Mouse (Mus musculus): Measurements from ENCODE around the gene Celf5. TPM values are rescaled to one million over a fixed set of nuclear protein-coding genes. Genes with fewer than 3 reads are reported as not detected.
A peak's percentile ranks its signal among the peaks of the same experiment; 100 is the strongest.

Gene Celf5
- polyA plus RNA-seq, 1 experiment from 2014 or later, result 0.30 TPM

- Histone ChIP-seq H3K4me2 (ENCODE audit: low read length) (no peak overlapping the region), H3K4me3 (replicated peaks; ENCODE audit: low read depth, low read length) (no peak overlapping the region), H3K4me1 (replicated peaks; ENCODE audit: insufficient read depth, low read length) (peaks cover 5% of the 10 kb centered on the region; the same call in 1 of the 2 replicates), H3K9me3 (replicated peaks; ENCODE audit: low read length) (no peaks in the 10 kb centered on the region), H3K27ac (no peak overlapping the region), H3K36me3 (ENCODE audit: insufficient read depth, low read length) (no peaks in the 10 kb centered on the region), H3K27me3 (ENCODE audit: insufficient read depth, low read length) (peaks cover 56% of the 10 kb centered on the region), H3K9ac (ENCODE audit: low read depth, low read length) (no peak overlapping the region)
- ATAC-seq (replicated peaks; ENCODE audit: low FRiP score, low read depth) (no peak), DNase-seq (ENCODE audit: low spot score) (no peak)
- WGBS, result 83% methylated on average over 6 of the region's 6 CpGs
- TF ChIP-seq CTCF (IDR thresholded peaks at IDR 0.05; ENCODE audit: low read depth), result no peak
These were observed 24.2 kb downstream of the Celf5 start for GRCm38 (mm10) chr10:81458267-81458666.

DNA sequence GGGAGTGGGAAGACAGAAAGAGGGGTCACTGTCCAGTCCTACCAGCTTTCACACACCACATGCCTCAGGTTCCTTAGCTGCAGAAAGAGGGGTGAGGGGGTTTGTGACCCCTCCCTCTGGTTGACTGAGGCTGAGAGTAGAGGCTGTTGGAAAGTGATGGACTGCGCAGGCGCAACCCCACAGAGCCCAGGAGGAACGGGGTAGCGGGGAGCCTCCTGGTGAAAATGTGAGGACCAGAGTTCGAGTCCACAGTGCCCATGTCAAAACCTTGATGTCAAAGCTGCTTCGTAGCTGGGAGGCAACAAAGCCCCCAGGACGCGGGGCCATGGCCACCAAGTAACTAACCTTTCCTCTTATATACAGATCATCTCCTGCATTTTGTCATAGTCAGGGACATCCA, 24.9 kb downstream of the Celf5 start:
- H3K27ac ChIP-seq, result no peak overlapping the region
- no peak overlapping the region for H3K4me3 ChIP-seq (replicated peaks; ENCODE audit: low read depth, low read length)
- H3K27me3 ChIP-seq (ENCODE audit: insufficient read depth, low read length), result peaks cover 56% of the 10 kb centered on the region
- H3K4me2 ChIP-seq (ENCODE audit: low read length), result no peak overlapping the region
- 80% methylated on average over 8 of the region's 8 CpGs for WGBS
- no peak for DNase-seq (ENCODE audit: low spot score)
- H3K36me3 ChIP-seq (ENCODE audit: insufficient read depth, low read length), result no peaks in the 10 kb centered on the region
- no peak for TF ChIP-seq CTCF (IDR thresholded peaks at IDR 0.05; ENCODE audit: low read depth)
- peaks cover 5% of the 10 kb centered on the region; the same call in 1 of the 2 replicates for H3K4me1 ChIP-seq (replicated peaks; ENCODE audit: insufficient read depth, low read length)
- ATAC-seq (replicated peaks; ENCODE audit: low FRiP score, low read depth), result no peak
- H3K9me3 ChIP-seq (replicated peaks; ENCODE audit: low read length), result no peaks in the 10 kb centered on the region
- H3K9ac ChIP-seq (ENCODE audit: low read depth, low read length), result no peak overlapping the region

DNA sequence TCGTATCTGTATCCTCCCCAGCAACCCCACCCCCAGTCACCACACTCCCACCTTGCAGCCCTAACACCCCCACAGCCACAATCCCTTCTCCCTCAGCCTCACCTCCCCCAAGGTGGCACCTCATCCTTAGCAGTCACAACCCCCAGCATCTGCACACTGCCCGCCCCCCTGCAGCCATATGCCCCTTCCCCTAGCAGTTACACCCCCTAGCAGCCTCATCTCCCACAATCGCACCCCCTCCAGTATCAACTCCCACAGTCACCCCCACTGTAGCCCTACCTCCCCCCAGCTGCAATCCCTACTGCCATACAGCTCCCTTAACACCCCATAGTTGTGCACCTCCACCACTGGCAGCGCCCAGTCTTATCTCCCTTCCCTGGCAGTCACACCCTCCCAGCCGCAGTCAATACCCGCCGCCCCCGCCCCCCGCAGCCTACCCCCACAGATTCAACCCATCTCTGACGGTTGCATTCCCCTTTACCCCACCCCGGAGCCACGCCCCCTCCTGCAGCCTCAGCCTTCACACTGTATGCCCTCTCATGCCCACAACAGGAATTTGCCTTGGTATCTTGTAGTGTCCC, 25.4 kb downstream of the Celf5 start:
- ATAC-seq (replicated peaks; ENCODE audit: low FRiP score, low read depth), result no peak
- peaks cover 7% of the 10 kb centered on the region; the same call in 1 of the 2 replicates for H3K4me1 ChIP-seq (replicated peaks; ENCODE audit: insufficient read depth, low read length)
- no peak overlapping the region for H3K4me3 ChIP-seq (replicated peaks; ENCODE audit: low read depth, low read length)
- H3K9me3 ChIP-seq (replicated peaks; ENCODE audit: low read length), result no peaks in the 10 kb centered on the region
- 44% methylated on average over 12 of the region's 12 CpGs for WGBS
- TF ChIP-seq CTCF (IDR thresholded peaks at IDR 0.05; ENCODE audit: low read depth), result no peak
- H3K27ac ChIP-seq, result no peak overlapping the region
- H3K36me3 ChIP-seq (ENCODE audit: insufficient read depth, low read length), result no peaks in the 10 kb centered on the region
- H3K27me3 ChIP-seq (ENCODE audit: insufficient read depth, low read length), result peaks cover 56% of the 10 kb centered on the region
- no peak for DNase-seq (ENCODE audit: low spot score)
- H3K9ac ChIP-seq (ENCODE audit: low read depth, low read length), result no peak overlapping the region
- H3K4me2 ChIP-seq (ENCODE audit: low read length), result no peak overlapping the region

GRCm38 (mm10) chr10:81455181-81455895, 27.2 kb downstream of the Celf5 start, which contains the start of gene Nfic:
Gene Nfic (minus strand): TSS chr10:81455635.
- peak; percentile 29; the same call in 1 of the 2 replicates for ATAC-seq (replicated peaks; ENCODE audit: low FRiP score, low read depth)
- no peak within 1 kb of the TSS for H3K4me3 ChIP-seq (replicated peaks; ENCODE audit: low read depth, low read length)
- no peak for TF ChIP-seq CTCF (IDR thresholded peaks at IDR 0.05; ENCODE audit: low read depth)
- 0 out of 2 replicates have a peak, but pooled peaks cover 4% of the 10 kb centered on the region for H3K4me1 ChIP-seq (replicated peaks; ENCODE audit: insufficient read depth, low read length)
- H3K27me3 ChIP-seq (ENCODE audit: insufficient read depth, low read length), result peaks cover 62% of the 10 kb centered on the region
- no peaks in the 10 kb centered on the region for H3K9me3 ChIP-seq (replicated peaks; ENCODE audit: low read length)
- H3K9ac ChIP-seq (ENCODE audit: low read depth, low read length), result no peak within 1 kb of the TSS
- H3K27ac ChIP-seq, result no peak within 1 kb of the TSS
- no peak for DNase-seq (ENCODE audit: low spot score)
- no peak within 1 kb of the TSS for H3K4me2 ChIP-seq (ENCODE audit: low read length)
- 54% methylated on average over 28 of the region's 28 CpGs for whole genome bisulfite sequencing
- no peaks in the 10 kb centered on the region for H3K36me3 ChIP-seq (ENCODE audit: insufficient read depth, low read length)

- H3K4me1 ChIP-seq (replicated peaks; ENCODE audit: insufficient read depth, low read length), result 0 out of 2 replicates have a peak, but pooled peaks cover 4% of the 10 kb centered on the region
- no peak for DNase-seq (ENCODE audit: low spot score)
- TF ChIP-seq CTCF (IDR thresholded peaks at IDR 0.05; ENCODE audit: low read depth), result no peak
- no peak overlapping the region for H3K4me3 ChIP-seq (replicated peaks; ENCODE audit: low read depth, low read length)
- no peak for ATAC-seq (replicated peaks; ENCODE audit: low FRiP score, low read depth)
- H3K4me2 ChIP-seq (ENCODE audit: low read length), result no peak overlapping the region
- H3K27ac ChIP-seq, result no peak overlapping the region
- H3K9me3 ChIP-seq (replicated peaks; ENCODE audit: low read length), result no peaks in the 10 kb centered on the region
- WGBS, result 65% methylated on average over 2 of the region's 2 CpGs
- H3K9ac ChIP-seq (ENCODE audit: low read depth, low read length), result no peak overlapping the region
- H3K36me3 ChIP-seq (ENCODE audit: insufficient read depth, low read length), result no peaks in the 10 kb centered on the region
- peaks cover 57% of the 10 kb centered on the region for H3K27me3 ChIP-seq (ENCODE audit: insufficient read depth, low read length)
These were observed 28.4 kb downstream of the Celf5 start for GRCm38 (mm10) chr10:81454106-81454505.

DNA sequence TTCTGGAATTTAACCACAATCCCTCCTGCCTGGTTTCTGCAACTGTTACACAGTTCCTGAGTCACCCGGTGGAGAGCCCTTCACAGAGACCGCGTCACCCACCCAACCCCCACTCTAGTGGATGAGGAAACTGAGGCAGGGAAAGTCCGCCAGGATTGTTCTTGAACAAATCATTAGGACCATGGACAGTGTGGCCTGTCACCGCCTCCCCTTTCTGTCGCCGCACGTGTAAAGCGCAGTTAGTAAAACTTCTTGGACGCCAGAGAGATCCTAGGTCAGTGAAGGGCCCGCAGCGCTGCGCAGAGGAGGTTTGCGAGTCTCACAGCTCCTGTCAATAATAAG, 29.6 kb downstream of the Celf5 start:
- ATAC-seq (replicated peaks; ENCODE audit: low FRiP score, low read depth), result no peak
- no peaks in the 10 kb centered on the region for H3K9me3 ChIP-seq (replicated peaks; ENCODE audit: low read length)
- H3K4me2 ChIP-seq (ENCODE audit: low read length), result no peak overlapping the region
- peaks cover 49% of the 10 kb centered on the region for H3K27me3 ChIP-seq (ENCODE audit: insufficient read depth, low read length)
- 3% methylated on average over 14 of the region's 14 CpGs for WGBS
- H3K27ac ChIP-seq, result no peak overlapping the region
- no peak for DNase-seq (ENCODE audit: low spot score)
- H3K4me3 ChIP-seq (replicated peaks; ENCODE audit: low read depth, low read length), result no peak overlapping the region
- no peak overlapping the region for H3K9ac ChIP-seq (ENCODE audit: low read depth, low read length)
- no peak for TF ChIP-seq CTCF (IDR thresholded peaks at IDR 0.05; ENCODE audit: low read depth)
- no peaks in the 10 kb centered on the region for H3K36me3 ChIP-seq (ENCODE audit: insufficient read depth, low read length)
- H3K4me1 ChIP-seq (replicated peaks; ENCODE audit: insufficient read depth, low read length), result 0 out of 2 replicates have a peak, but pooled peaks cover 4% of the 10 kb centered on the region
